Mouse (Mus musculus): ENCODE results near the gene Olfr612. TPM values are rescaled to one million over a fixed set of nuclear protein-coding genes. Genes with fewer than 3 reads are reported as not detected.

The Olfr612 gene
- polyA plus RNA-seq (2015; fragmentation: Nextera tagmentation; extraction: Ambion mirVana), result not detected in 2 replicates

GRCm38 (mm10) chr7:103542617-103543016 lies at the start of gene Olfr612:
Olfr612 (minus strand) TSS chr7:103542717.

DNA sequence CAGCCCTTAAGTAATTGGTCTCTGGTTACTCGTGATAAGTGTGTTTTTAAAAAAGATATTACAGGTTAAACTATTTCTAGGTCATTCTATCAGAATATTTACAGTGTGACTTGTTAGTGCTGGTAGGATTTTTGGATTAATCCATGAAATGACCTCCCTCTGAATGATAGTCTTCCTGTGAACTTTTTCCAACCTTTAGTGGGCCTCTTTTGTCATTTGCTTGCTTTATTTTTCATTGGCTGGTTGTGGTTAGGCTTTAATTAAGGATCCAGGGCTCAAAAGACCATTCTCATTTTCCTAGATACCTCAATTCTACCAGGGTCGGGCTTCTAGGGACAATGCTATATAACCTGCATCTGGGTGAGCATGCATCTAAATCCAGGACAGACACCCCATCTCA lies 47.3 kb upstream of the Olfr612 start, which contains the start of gene Olfr618:
Olfr618 (plus strand) TSS at position 301 of the 400 bp plus-strand sequence.

GRCm38 (mm10) chr7:103572761-103573160 lies 30.2 kb upstream of the Olfr612 start, which contains the start of gene Olfr617:
Olfr617 (plus strand) TSS chr7:103573061.

DNA sequence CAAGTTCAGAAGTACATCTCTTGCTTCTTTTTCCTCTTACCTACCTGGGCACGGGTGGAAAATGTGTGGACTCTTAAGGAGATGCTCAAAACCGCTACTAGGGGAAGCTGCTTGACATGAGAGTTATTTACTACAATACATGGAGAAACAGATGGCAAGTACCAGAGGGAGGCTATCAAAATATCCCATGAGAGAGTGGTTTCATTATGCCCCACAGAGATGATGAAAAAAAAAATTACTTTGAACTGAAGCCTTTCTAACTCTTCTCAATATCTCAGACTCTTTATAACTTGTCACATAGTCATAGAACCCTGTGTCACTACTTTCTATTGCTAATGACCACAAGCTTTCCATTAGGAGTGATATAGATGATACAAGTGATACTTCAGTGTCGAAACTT lies 26.5 kb upstream of the Olfr612 start, which contains the start of gene Olfr616:
Olfr616 (minus strand) TSS at position 101 of the 400 bp plus-strand sequence.

DNA sequence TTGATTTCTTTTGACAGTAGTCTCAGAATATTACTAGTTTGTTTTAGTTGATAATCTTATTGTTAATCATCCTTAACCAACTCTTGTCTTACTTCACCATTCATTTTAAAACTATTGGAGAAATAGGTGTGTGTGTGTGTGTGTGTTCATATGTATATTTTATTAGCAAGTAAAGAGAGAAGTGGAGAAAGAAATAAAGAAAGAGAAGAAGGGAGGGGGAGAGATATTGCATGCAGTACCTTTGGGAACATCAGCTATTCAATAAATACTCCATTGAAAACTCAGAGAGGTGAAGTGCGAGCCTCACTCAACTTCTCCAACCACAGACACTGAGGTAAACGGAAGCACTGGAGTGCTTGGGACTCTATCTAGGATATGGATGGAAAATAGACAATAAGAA lies 13.3 kb upstream of the Olfr612 start, which contains the start of gene Olfr615:
Olfr615 (plus strand) TSS at position 301 of the 400 bp plus-strand sequence.

DNA sequence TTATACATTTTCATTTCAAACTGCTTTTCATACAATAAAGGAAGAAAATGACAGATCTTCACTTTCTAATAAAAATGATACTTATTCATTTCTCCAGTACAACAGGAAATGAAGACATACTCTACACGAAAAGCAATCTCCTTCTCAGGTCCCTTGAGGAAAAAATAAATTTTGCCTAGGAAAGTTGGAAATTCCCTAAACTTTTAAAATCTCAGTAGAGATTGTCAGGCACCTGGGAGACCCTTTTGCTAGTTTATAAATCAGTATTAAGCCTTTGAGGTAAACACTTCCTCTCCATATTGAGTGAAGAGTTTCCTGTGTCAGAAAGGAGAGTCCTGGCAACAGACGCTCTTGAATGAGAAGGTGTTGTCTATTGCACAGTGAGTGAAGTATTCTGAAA lies 5.3 kb upstream of the Olfr612 start, which contains the start of gene Olfr613:
Olfr613 (plus strand) TSS at position 301 of the 400 bp plus-strand sequence.

DNA sequence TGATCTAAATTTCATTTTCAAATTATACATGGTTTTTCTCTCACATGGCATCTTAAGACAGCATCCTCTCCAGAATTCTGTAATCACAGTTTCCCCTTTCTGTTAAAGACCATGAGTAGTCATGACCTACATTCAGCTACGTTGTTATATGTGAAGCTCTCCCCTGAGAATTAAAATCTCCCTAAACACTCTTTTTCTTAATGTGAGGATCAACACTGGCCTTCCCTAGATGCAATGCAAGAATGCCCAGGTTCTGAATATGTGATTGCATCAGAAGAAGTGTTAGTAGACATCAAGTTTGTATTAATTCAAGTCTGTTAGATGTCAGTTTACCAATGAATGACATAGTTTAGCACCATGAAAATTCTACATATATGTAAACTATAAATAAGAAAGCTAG lies 21.8 kb downstream of the Olfr612 start, which contains the start of gene Olfr611:
Olfr611 (minus strand) TSS at position 101 of the 400 bp plus-strand sequence.

GRCm38 (mm10) chr7:103512022-103512421 lies 30.5 kb downstream of the Olfr612 start, which contains the start of gene Olfr610:
Olfr610 (minus strand) TSS chr7:103512122.

DNA sequence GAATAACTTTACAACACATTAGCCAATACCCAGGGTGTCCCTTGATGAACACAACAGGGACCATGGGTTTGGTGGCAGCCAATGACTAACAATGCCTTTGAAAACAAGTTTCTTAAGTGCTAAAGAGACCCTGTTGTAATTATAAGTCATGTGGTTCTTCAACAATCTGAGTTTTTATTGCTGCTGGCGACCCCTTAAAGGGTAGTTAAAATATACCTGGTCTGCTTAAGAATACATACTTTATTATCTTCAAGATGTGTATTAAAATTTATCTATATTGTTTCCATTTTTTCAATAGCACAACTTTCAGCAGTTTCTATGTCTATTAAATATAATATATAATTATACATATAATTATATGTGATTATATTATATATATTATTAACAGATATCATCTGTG lies 44.6 kb downstream of the Olfr612 start, which contains the start of gene Olfr609:
Olfr609 (minus strand) TSS at position 101 of the 400 bp plus-strand sequence.

Small RNA genes lying within 50 kb of the gene (microRNA-seq; reads per million reads assigned to microRNA genes)
- gene Gm26506, result 0 reads per million in 2 experiments

Other genes with a start within 250 kb of the Olfr612 start
- gene Olfr596, start 237.1 kb downstream of the Olfr612 start, polyA plus RNA-seq (2015; fragmentation: Nextera tagmentation; extraction: Ambion mirVana), result not detected in 2 replicates
- gene Olfr597, start 226.4 kb downstream of the Olfr612 start, polyA plus RNA-seq (2015; fragmentation: Nextera tagmentation; extraction: Ambion mirVana), result not detected in 2 replicates
- gene Olfr598, start 219.1 kb downstream of the Olfr612 start, polyA plus RNA-seq (2015; fragmentation: Nextera tagmentation; extraction: Ambion mirVana), result not detected in 2 replicates
- not detected in 2 replicates for gene Olfr599, start 206.8 kb downstream of the Olfr612 start, polyA plus RNA-seq (2015; fragmentation: Nextera tagmentation; extraction: Ambion mirVana)
- gene Olfr600, start 193.0 kb downstream of the Olfr612 start, polyA plus RNA-seq (2015; fragmentation: Nextera tagmentation; extraction: Ambion mirVana), result not detected in 2 replicates
- not detected in 2 replicates for gene Olfr601, start 180.1 kb downstream of the Olfr612 start, polyA plus RNA-seq (2015; fragmentation: Nextera tagmentation; extraction: Ambion mirVana)
- not detected in 2 replicates for gene Olfr603, start 156.5 kb downstream of the Olfr612 start, polyA plus RNA-seq (2015; fragmentation: Nextera tagmentation; extraction: Ambion mirVana)
- gene Usp17lc, start 127.6 kb downstream of the Olfr612 start, polyA plus RNA-seq (2015; fragmentation: Nextera tagmentation; extraction: Ambion mirVana), result not detected in 2 replicates
- not detected in 2 replicates for gene Olfr605, start 97.3 kb downstream of the Olfr612 start, polyA plus RNA-seq (2015; fragmentation: Nextera tagmentation; extraction: Ambion mirVana)
- gene Olfr606, start 93.7 kb downstream of the Olfr612 start, polyA plus RNA-seq (2015; fragmentation: Nextera tagmentation; extraction: Ambion mirVana), result not detected in 2 replicates
- not detected in 2 replicates for gene Olfr607, start 78.6 kb downstream of the Olfr612 start, polyA plus RNA-seq (2015; fragmentation: Nextera tagmentation; extraction: Ambion mirVana)
- gene Olfr608, start 72.8 kb downstream of the Olfr612 start, polyA plus RNA-seq (2015; fragmentation: Nextera tagmentation; extraction: Ambion mirVana), result not detected in 2 replicates
- not detected in 2 replicates for gene Olfr609, start 44.7 kb downstream of the Olfr612 start, polyA plus RNA-seq (2015; fragmentation: Nextera tagmentation; extraction: Ambion mirVana)
- not detected in 2 replicates for gene Olfr610, start 30.6 kb downstream of the Olfr612 start, polyA plus RNA-seq (2015; fragmentation: Nextera tagmentation; extraction: Ambion mirVana)
- not detected in 2 replicates for gene Olfr611, start 21.9 kb downstream of the Olfr612 start, polyA plus RNA-seq (2015; fragmentation: Nextera tagmentation; extraction: Ambion mirVana)
- not detected in 2 replicates for gene Olfr613, start 5.4 kb upstream of the Olfr612 start, polyA plus RNA-seq (2015; fragmentation: Nextera tagmentation; extraction: Ambion mirVana)
- not detected in 2 replicates for gene Olfr615, start 13.4 kb upstream of the Olfr612 start, polyA plus RNA-seq (2015; fragmentation: Nextera tagmentation; extraction: Ambion mirVana)
- not detected in 2 replicates for gene Olfr616, start 26.4 kb upstream of the Olfr612 start, polyA plus RNA-seq (2015; fragmentation: Nextera tagmentation; extraction: Ambion mirVana)
- gene Olfr617, start 30.3 kb upstream of the Olfr612 start, polyA plus RNA-seq (2015; fragmentation: Nextera tagmentation; extraction: Ambion mirVana), result not detected in 2 replicates
- gene Olfr618, start 47.4 kb upstream of the Olfr612 start, polyA plus RNA-seq (2015; fragmentation: Nextera tagmentation; extraction: Ambion mirVana), result not detected in 2 replicates
- not detected in 2 replicates for gene Olfr619, start 57.9 kb upstream of the Olfr612 start, polyA plus RNA-seq (2015; fragmentation: Nextera tagmentation; extraction: Ambion mirVana)
- not detected in 2 replicates for gene Olfr620, start 69.8 kb upstream of the Olfr612 start, polyA plus RNA-seq (2015; fragmentation: Nextera tagmentation; extraction: Ambion mirVana)
- not detected in 2 replicates for gene Olfr622, start 100.0 kb upstream of the Olfr612 start, polyA plus RNA-seq (2015; fragmentation: Nextera tagmentation; extraction: Ambion mirVana)
- not detected in 2 replicates for gene Olfr623, start 121.0 kb upstream of the Olfr612 start, polyA plus RNA-seq (2015; fragmentation: Nextera tagmentation; extraction: Ambion mirVana)
- gene Olfr624, start 128.5 kb upstream of the Olfr612 start, polyA plus RNA-seq (2015; fragmentation: Nextera tagmentation; extraction: Ambion mirVana), result 0.03 and 0.06 TPM in 2 replicates
- gene Olfr625-ps1, start 140.0 kb upstream of the Olfr612 start, polyA plus RNA-seq (2015; fragmentation: Nextera tagmentation; extraction: Ambion mirVana), result not detected in 2 replicates
- gene Olfr243, start 172.0 kb upstream of the Olfr612 start, polyA plus RNA-seq (2015; fragmentation: Nextera tagmentation; extraction: Ambion mirVana), result not detected in 2 replicates
- gene Olfr628, start 187.7 kb upstream of the Olfr612 start, polyA plus RNA-seq (2015; fragmentation: Nextera tagmentation; extraction: Ambion mirVana), result not detected in 2 replicates
- not detected in 2 replicates for gene Olfr629, start 202.2 kb upstream of the Olfr612 start, polyA plus RNA-seq (2015; fragmentation: Nextera tagmentation; extraction: Ambion mirVana)
- gene Olfr630, start 214.6 kb upstream of the Olfr612 start, polyA plus RNA-seq (2015; fragmentation: Nextera tagmentation; extraction: Ambion mirVana), result not detected in 2 replicates
- not detected in 2 replicates for gene Olfr69, start 228.9 kb upstream of the Olfr612 start, polyA plus RNA-seq (2015; fragmentation: Nextera tagmentation; extraction: Ambion mirVana)
- gene Olfr68, start 237.0 kb upstream of the Olfr612 start, polyA plus RNA-seq (2015; fragmentation: Nextera tagmentation; extraction: Ambion mirVana), result not detected in 2 replicates
- not detected in 2 replicates for gene Olfr67, start 249.1 kb upstream of the Olfr612 start, polyA plus RNA-seq (2015; fragmentation: Nextera tagmentation; extraction: Ambion mirVana)